Mouse (Mus musculus): ENCODE results near the gene Morc4.

DNA sequence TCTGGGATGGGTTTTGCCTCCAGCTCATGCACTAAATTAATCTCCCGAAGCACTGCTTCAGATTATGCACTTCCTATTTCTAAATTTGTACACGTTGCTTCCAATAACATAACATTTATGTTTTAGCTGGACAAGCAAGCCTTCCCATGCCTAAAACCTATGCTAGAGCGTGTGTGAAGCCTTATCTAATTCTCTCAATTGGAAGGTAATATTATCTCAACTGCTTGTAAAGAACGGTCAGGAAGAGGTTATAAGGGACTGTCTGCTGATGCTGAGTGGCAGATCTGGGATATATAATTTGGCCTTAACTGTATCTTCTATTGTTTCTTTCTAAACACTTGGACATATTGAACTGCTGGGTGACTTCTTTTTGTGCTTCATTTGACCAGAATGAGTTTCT lies 44.6 kb downstream of the Morc4 start:
- TF ChIP-seq CTCF (IDR thresholded peaks at IDR 0.05; ENCODE audit: control insufficient read depth, insufficient read depth, insufficient read length) (no peak), USF1 (IDR thresholded peaks at IDR 0.05; ENCODE audit: low read depth) (no peak), MAX (IDR thresholded peaks at IDR 0.05) (no peak), MYOG (IDR thresholded peaks at IDR 0.05; ENCODE audit: control insufficient read depth, extremely low read depth, insufficient read length) (no peak), CEBPB (IDR thresholded peaks at IDR 0.05; ENCODE audit: low read depth) (no peak), MYOD1 (IDR thresholded peaks at IDR 0.05; ENCODE audit: control insufficient read depth, insufficient read length, low read depth) (no peak), FOSL1 (IDR thresholded peaks at IDR 0.05; ENCODE audit: insufficient read depth, low read length, poor library complexity, severe bottlenecking) (no peak)
